Mouse (Mus musculus): ENCODE data around the gene Krt90.
A peak's percentile ranks its signal among the peaks of the same experiment; 100 is the strongest.
"Not testable (repeated sequence)": the region's sequence is repeated elsewhere in the genome, so short reads cannot be mapped to it uniquely, and the experiment has no call there.

Krt90 gene

GRCm38 (mm10) chr15:101562850-101563249, at the start of gene Krt90:
Gene Krt90 (minus strand): TSS chr15:101562950.
- peak in 1 of 2 experiments; percentile 11 for DNase-seq

DNA sequence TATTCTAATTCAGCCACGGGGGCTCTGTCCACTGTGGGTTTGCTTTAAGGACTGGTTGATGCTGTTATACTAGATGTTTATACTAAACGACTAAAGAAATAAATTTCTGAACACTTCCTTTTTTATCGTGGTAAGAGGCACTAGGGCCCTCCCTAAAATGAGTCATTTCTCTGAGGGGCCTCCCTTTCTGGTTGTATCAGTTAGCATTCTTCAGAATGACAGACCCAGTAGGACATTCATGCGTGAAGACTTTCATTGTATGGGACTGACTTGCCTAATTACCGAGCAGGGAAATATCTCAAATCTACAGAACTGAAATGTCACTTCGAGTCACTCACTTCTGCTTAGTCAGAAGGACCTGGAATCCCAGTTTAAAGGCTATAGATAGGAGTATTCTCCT, 36.4 kb upstream of the Krt90 start:
- DNase-seq: no peak

DNA sequence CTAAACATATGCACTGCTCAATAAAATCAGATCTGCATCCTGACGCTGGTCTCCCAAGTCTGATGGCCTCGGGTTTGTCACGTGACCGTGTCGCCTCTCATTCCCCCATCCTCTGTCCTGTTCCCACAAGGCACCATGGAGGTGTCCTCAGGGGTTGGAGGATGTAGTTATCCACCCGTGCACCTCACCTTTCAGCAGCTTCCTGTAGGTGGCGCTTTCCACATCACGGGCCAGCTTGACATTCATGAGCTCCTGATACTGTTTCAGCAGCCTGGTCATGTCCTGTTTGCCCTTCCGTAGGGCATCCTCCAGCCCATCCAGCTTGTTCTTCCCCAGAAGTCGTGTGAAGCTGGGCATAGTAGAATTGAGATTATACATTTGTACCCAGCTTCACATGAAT, 25.5 kb upstream of the Krt90 start:
- no peak for DNase-seq

GRCm38 (mm10) chr15:101584456-101584855, 21.7 kb upstream of the Krt90 start:
- no peak for DNase-seq

DNA sequence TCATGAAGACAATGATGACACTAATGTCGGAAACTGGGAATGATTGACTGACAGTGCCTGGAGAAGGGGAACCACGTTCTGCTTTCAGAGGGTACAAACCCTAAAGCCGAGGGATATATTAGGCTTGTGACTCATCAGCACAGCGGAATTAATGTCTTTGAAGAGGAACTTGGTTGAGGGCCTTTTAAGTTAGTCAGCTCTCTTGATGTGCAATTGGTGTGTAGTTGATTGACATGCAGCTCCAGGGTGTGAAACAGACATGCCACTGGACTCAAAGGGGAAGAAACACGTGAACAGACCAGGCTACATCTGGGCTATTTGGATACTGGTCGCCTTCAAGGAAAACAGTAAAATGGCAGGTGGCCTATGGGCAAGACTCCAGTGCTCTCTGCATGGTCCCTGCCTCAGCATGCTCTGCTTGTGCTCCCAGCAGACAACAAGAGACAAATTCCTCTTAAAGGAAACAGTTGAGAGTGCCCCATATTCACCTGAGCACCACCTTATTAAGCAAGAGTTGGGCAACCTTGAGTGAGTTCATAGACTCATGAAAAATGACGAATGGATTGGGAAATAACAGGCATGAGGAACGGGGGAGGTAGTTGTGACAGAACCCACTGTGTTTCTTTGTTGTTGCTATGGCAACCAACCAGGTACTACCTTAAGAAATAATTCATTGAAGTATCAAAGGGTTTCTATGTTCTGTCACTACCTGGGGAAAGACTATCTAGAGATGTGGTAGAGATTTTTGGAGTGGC, 20.6 kb upstream of the Krt90 start:
- no peak for DNase-seq

- DNase-seq: no peak
These were observed 19.0 kb upstream of the Krt90 start for GRCm38 (mm10) chr15:101581701-101582100.

- DNase-seq: no peak
These were observed 12.8 kb upstream of the Krt90 start for GRCm38 (mm10) chr15:101575506-101575905.

DNA sequence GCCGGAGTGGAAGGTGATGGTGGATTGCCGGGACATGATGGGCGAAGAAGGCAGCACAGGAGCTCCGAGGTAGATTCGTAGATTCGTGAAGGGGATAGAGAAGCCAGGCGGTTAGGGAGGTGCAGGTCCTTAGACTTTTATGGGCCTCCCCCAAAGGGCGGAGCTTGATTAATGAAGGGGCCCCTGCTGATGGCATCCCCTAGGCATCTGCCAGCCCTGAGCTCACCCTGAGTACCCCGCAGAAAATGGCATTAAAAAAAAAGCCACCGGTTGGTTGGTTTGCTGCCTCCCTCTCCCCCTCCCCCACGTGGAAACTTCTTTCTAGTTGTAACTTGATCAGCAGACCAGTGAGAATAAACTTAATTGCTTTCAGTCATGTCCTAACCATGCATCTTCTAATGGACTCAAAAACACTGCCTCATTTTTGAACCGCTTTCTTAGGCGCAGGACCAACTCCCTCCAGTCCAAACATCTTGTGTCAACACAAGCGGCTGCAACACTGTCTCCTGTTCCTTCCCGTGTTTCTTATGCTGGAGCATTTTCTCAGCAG, 11.1 kb upstream of the Krt90 start, which contains the start of gene Krt75:
TSS of gene Krt75 (minus strand) at position 109 of the 550 bp plus-strand sequence.
- DNase-seq: no peak

DNA sequence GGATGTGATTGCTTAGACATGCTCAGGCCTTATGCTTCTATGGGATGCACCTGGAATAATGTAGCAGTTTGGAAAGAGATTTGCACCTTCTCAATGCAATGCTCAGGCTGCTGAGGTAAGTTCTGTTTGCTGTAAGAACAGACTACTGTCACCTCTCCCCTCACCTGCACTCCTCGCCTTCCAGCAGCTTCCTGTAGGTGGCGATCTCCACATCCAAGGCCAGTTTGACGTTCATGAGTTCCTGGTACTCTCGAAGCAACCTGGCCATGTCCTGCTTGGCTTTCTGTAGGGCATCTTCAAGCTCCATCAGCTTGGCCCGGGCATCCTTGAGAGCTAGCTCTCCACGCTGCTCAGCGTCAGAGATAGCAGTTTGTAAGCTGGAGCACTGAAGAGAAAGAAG, 5.0 kb upstream of the Krt90 start:
- peak; percentile 15 to 19 for DNase-seq

DNA sequence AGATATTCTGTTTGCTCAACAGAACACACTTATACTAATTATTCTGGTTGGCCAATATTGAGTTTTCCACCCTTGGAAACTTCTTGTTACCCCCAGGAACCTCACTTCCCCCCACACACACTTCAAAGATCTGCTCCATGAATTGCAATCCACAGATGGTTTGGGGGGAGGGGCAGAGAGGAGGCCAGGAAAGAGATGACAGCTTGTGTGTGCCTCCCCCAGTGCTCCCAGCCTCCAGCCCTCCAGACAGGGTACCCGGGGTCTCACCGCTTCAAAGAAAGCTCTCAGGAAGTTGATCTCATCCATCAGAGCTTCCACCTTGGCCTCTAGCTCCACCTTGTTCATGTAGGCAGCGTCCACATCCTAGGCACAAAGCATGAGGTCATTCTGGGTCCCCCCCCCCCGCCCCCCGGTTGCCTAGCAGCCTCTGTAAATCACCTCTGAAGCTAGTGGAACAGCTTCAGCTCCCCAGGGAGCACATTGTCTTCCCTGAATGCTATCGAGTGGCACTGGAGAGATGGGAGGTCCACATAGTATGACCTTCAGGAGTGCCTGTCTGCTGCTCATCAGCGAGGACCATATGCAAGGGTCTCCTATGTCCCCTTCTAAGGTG, 4.6 kb downstream of the Krt90 start:
- DNase-seq: peak in 1 of 2 experiments; percentile 9

- peak; percentile 57 to 70 for DNase-seq
These were observed 9.6 kb downstream of the Krt90 start for GRCm38 (mm10) chr15:101553169-101553568.

- no peak for DNase-seq
These were observed 10.6 kb downstream of the Krt90 start for GRCm38 (mm10) chr15:101552188-101552587.

DNA sequence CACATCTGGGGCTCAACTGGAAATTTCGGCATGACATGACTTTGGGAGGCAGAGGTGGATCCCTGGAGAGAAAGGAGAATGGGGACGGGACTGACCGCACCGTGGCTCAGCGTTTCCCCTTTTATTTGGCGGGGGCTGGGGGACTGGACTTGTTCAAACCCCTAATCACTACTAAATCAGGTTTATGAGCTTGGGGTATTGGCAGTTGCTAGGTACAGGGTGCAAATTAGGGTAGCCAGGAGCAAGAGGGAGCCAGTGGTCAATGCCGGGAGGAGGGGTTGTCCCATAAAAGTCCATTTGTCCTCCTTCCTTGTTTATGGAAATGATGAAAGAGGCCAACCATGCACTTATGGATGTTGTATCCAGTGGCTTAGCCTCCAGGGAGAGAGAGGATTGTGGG, 12.2 kb downstream of the Krt90 start, which contains the start of gene Krt82:
TSS of gene Krt82 (minus strand) at position 101 of the 400 bp plus-strand sequence.
- DNase-seq: no peak

- no peak for DNase-seq
These were observed 18.3 kb downstream of the Krt90 start for GRCm38 (mm10) chr15:101544478-101544877.

- DNase-seq: no peak
These were observed 20.2 kb downstream of the Krt90 start for GRCm38 (mm10) chr15:101542543-101542942.

- DNase-seq: peak in 1 of 2 experiments; percentile 40
These were observed 24.2 kb downstream of the Krt90 start for GRCm38 (mm10) chr15:101538580-101538900.

DNA sequence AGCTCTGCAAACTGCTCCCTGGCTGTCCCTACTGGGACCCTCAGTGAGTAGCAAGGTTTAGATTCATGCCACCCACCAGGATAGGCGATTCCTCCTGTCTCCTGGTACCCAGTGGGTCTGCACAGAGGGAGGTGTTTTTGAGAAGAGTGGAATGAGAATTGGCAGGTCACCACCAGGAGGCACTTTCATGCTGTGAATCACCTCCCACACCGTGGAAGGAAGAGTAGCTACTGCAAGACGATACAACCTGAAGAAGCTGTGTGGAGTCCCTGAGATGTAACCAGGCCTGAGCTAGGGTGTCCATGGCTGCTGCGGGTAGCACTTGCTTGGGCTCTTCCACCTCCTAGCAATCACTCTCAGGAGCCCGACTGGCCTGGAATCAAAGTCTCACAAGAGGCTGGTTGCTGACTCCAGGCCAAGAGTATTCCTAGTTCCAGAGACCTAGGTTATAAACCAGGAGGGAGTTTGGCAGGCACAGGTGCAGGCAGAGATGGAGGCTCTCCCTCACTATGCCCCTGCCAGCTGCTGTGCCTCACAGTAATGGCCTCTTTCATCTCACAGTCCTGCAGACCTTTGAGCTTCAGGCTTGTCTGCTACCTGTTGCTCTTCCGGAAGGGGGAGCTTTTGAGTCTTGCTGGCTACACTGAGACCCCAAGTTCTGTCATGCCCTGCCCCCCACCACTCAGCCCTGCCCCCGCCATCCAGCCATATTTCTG, 24.7 kb downstream of the Krt90 start:
- peak in 1 of 2 experiments; percentile 41 for DNase-seq

- no peak for DNase-seq
These were observed 26.5 kb downstream of the Krt90 start for GRCm38 (mm10) chr15:101536054-101536850.

GRCm38 (mm10) chr15:101532720-101533119, 30.0 kb downstream of the Krt90 start, which contains the start of gene Krt84:
Gene Krt84 (minus strand): TSS chr15:101532820.
- DNase-seq: no peak

GRCm38 (mm10) chr15:101522556-101523232, 40.1 kb downstream of the Krt90 start:
- no peak for DNase-seq

DNA sequence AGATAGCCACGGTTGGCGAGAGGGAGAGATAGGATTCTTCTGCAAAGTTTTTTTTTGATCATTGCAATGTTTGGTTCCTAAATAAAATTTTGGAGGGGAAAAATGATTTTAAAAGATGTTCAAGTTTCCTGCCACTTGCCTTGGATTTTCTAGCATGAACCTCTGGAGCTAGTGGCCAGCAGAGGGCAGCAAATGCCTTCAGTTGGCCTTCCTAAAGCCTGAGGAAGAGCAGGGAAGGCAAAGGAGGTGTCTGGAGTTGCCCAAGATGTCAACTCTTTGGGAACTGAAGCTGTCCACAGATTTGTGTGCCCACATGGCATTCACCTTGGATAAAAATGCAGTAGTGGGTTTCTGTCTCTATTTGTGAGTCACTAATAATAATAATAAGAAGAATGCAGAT, 43.0 kb downstream of the Krt90 start:
- peak; percentile 57 to 75 for DNase-seq

GRCm38 (mm10) chr15:101517161-101517560, 45.6 kb downstream of the Krt90 start, which contains the start of gene Gm49425:
Gene Gm49425 (minus strand): TSS chr15:101517261.
- DNase-seq: not testable (repeated sequence)

All from lung, postnatal 4 days (tissue).